Mouse (Mus musculus) spleen, adult 12 weeks (tissue): Measurements from ENCODE around the gene Katnal1.

Experiments
- DNase-seq: peaks from one replicate; pipeline ENCODE4 v3.0.0; 2022; ENCODE audit warnings: low spot score

Gene Katnal1

GRCm38 (mm10) chr5:148929116-148929449, at the start of gene Katnal1:
Gene Katnal1, minus strand, starts transcription at chr5:148929320.
- DNase-seq = no peak

GRCm38 (mm10) chr5:148978458-148979165, 49.5 kb upstream of the Katnal1 start:
- DNase-seq = no peak

- DNase-seq = no peak
Observed at GRCm38 (mm10) chr5:148977698-148978457, 48.8 kb upstream of the Katnal1 start.

DNA sequence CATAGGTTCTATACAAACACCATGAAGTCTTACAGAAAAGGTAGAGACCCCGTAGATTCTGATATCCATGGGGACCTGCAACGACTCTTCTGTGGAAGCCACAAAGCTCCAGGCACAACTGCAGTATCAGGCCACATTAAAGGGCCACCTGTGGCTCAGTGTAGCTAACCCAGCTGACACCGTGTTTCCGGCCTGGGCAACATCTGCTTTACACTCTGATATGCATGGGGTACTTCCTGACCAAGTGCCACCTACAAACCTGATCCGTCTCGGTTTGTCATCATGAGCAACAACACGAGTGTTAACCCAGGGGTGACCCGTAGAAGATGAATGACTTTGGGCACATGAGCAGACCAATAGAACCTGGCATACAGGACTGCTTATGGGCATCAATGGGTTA, 47.8 kb upstream of the Katnal1 start:
- peak; percentile 35 for DNase-seq

GRCm38 (mm10) chr5:148975035-148975434, 45.9 kb upstream of the Katnal1 start:
- no peak for DNase-seq

- no peak for DNase-seq
Observed at GRCm38 (mm10) chr5:148973019-148973668, 44.0 kb upstream of the Katnal1 start.

DNA sequence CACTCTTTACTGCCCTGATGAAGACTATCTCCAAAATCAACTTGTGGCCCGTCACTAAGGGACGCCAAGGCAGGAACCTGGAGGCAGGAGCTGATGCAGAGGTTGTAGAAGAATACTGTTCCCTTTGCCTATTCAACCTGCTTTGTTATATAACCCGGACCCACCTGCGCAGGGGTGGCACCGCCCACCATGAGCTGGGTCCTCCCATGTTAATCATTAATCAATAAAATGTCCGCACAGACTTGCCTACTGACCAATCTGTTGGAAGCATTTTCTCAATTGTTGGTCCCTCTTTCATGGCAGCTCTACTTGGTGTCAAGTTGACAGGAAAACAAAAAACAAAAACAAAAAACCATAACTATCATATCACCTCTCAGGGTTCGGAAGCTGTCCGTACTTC, 43.0 kb upstream of the Katnal1 start:
- no peak for DNase-seq

GRCm38 (mm10) chr5:148969648-148970047, 40.5 kb upstream of the Katnal1 start:
- no peak for DNase-seq

- no peak for DNase-seq
Observed at GRCm38 (mm10) chr5:148968958-148969576, 39.9 kb upstream of the Katnal1 start.

GRCm38 (mm10) chr5:148968179-148968578, 39.1 kb upstream of the Katnal1 start:
- no peak for DNase-seq

DNA sequence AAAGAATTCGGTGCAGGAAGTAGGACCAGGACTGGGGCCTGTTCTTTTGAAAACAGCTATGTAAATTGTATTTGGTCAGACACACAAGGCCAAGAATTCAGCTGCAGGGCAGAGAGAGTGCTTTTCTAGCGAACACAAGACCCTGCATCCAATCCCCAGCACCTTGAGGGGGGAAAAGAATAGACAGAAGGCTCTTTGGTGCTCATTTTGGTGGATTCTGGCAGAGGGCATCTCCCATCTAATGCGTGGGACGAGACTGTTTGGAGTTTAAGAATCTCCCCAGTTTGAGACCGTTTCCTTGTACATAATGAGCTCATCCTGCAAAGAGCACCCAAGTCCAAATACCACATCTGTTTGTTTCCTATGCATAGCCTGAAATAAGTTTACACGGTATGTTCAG, 37.3 kb upstream of the Katnal1 start:
- DNase-seq = no peak

DNA sequence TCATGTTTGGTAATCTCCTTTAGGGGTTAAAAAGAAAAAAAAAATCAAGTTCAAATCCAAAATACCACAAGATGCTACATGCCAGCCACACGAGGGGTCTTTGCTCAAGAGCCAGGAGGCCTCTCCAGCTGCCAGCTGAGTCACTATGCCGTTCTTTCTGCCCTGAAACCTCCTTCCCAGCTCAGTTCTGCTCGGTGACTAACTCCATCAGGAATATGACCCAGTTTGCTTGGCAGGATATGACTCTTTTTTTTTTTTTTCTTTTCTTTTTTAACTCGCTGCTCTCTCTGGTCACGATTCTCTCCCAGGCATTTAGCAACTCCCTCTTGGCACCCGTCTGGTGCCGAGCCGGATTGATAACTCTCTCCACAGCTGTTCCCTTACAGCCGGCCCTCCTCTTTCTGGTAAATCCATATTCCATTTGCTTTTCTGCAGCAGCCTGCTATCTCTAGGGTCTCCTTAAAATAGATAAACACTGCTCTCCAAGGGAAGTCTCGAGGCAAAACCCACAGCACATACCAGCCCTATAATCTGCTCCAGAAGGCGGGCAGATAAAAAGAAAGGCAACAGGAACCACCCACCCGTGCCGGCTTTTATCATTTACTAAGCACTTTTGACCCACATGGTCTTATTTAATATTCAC, 36.7 kb upstream of the Katnal1 start:
- DNase-seq = no peak

DNA sequence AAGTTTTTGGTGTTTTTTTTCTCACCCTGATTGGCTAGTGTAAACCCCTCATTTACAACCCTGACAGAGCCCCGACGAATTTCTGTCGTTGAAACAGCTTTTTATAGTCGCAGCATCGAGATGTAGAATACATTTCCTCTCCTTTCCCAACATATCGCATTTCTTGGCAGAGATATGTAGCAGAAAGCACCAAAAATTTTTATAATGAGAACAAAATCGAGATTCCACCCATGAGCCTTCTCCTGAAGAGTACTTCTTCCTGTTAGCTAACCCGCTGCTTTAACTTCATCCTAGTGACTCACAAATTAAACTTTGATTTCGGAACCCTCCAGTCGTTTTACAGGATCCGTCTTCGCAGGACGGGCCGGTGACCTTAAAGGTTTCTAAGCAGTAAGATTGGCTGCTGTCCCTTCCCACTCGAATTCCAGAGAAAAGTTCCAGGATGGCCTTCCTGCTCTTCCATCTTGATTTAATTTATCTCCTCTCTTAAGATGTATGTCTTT, 36.0 kb upstream of the Katnal1 start:
- DNase-seq = no peak

- no peak for DNase-seq
Observed at GRCm38 (mm10) chr5:148964251-148964650, 35.1 kb upstream of the Katnal1 start.

DNA sequence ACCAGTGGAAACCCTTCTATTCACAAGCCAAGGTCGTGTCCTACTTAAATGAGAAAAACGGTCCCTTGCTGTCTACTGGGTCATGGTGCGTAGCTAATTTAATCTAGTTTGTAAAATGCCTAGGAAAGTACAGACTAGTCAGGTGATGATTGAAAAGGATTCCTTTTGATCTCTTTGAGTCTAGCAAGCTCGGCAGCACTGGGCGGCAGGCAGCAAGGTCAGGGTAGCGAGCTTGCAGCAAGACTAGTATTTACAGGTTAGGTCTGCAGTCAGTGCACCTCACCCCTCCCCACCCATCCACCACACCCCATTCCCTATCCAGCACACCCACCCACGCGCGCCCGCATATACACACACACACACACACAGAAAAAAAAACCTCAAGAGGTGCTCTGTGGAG, 31.1 kb upstream of the Katnal1 start:
- no peak for DNase-seq

DNA sequence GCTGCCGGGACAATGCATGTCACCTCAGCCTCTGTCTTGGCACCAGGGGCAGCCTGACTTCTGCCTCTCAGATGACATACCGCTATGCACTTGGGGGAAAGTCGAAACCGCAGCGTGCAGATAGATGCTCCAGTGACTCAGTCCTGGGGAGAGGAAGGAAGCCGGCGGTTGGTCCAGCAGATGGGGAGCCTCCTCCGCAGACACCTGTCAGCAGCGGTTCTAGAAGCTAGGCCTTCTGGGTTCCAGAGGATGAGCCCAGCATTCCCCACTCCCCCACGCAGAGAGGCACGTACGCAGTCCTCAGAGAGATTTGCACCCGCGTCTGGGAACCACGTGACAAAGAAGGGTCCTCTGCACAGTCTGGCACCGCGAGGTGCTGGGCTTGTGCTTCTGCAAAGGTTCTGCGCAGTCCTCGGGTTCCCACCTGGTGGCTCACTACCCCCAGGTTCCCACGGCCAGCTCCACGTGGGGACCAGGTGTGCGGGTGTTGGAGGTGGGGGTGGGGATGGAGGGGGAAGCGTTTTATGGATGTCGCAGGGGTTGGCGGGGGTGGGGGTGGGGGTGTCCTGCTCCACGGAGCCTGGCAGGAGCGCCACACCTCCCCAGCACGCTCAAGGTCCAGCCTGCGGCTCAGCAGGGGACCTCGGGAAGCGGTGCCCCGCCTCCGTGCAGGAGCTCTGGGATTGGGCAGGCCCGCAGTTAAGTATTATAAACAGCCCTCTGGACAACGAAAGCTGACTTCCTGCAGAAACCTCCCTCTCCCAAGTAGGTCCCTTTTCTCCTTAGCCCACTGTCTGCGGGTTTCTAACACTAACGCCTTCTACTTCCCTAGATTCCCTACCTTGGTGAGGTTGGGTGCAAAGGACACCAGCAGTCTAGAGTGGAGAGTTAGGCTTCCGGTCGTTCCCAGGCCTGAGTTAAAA, 30.2 kb upstream of the Katnal1 start:
- peak; percentile 51 for DNase-seq

DNA sequence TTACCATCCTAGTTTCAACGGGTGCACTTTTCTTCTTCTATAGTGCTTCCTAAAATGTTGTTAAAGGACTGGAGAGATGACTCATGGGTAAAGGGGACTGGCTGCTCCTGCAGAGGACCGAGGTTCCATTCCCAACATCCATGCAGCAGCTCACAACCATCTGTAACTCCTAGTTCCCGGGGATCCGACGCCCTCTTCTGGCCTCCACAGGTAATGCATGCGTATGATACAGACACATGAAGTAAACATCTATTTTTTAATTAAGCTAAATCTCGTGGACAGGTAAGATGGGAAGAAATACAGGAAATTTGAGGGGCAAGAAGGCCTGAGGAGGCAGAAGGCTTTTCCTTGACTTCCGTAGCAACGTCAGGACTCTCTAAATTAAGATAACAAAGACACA, 29.2 kb upstream of the Katnal1 start:
- DNase-seq = peak; percentile 35

- DNase-seq = no peak
Observed at GRCm38 (mm10) chr5:148956898-148957535, 27.9 kb upstream of the Katnal1 start.

DNA sequence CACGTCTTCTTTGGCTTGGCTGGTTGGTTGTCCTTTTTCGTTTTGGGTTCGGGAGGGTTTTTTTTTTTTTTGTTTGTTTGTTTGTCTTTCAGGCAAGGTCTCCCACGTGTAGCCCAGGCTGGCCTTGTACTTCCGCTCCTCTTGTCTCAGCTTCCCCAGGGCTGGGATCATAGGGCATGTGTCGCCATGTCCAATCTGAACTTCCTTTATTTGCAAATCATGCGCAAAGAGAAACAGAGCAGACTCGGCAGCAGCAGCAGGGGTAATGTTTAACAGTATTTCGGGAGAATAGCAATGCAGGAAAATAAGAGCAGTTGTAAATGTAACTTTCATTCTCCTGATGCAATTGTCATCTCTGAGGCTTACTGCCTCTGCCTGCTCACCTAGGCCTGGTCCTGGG, 27.0 kb upstream of the Katnal1 start:
- no peak for DNase-seq

- DNase-seq = no peak
Observed at GRCm38 (mm10) chr5:148955575-148955974, 26.5 kb upstream of the Katnal1 start.
